Mouse (Mus musculus) stomach, postnatal 0 days (tissue): ENCODE measurements around the gene Dhrs3. TPM values are rescaled to one million over a fixed set of nuclear protein-coding genes. Genes with fewer than 3 reads are reported as not detected.

Experiments
- ATAC-seq: fragments of 200-750 bp; cut with Nextera tagmentation; 2 replicates; pipeline ENCODE4 v1.8.0; 2017; ENCODE audit not compliant: low FRiP score, low TSS enrichment
- DNase-seq: peaks from one replicate; pipeline ENCODE4 v3.0.0-alpha.2; 2016; ENCODE audit warnings: low spot score
- H3K27ac ChIP-seq: fragments of 300-500 bp; sonication (generic); replicated peaks from 2 replicates; pipeline ENCODE4 v1.5.1; 2014; ENCODE audit warnings: mild to moderate bottlenecking, control low read depth
- H3K27me3 ChIP-seq: fragments of 300-500 bp; sonication (generic); 2 replicates; pipeline ENCODE4 v1.6.1; 2014; ENCODE audit warnings: low read length; ENCODE audit not compliant: control insufficient read depth, insufficient read depth
- H3K36me3 ChIP-seq: fragments of 300-500 bp; sonication (generic); 2 replicates; pipeline ENCODE4 v1.6.1; 2014; ENCODE audit warnings: low read length, mixed read lengths; ENCODE audit not compliant: control insufficient read depth, insufficient read depth
- H3K4me1 ChIP-seq: fragments of 300-500 bp; sonication (generic); replicated peaks from 2 replicates; pipeline ENCODE4 v1.6.1; 2014; ENCODE audit warnings: antibody characterized with exemption; ENCODE audit not compliant: control insufficient read depth, insufficient read depth
- H3K4me2 ChIP-seq: fragments of 300-500 bp; sonication (generic); replicated peaks from 2 replicates; pipeline ENCODE4 v1.6.1; 2014; ENCODE audit warnings: low read depth, mild to moderate bottlenecking, control low read depth, moderate library complexity
- H3K4me3 ChIP-seq: fragments of 300-500 bp; sonication (generic); 2 replicates; pipeline ENCODE4 v1.5.1; 2014; ENCODE audit warnings: low read depth, low read length, control low read depth
- H3K9ac ChIP-seq: fragments of 300-500 bp; sonication (generic); 2 replicates; pipeline ENCODE4 v1.6.1; 2014; ENCODE audit warnings: mild to moderate bottlenecking, low read length, control low read depth, mixed read lengths
- H3K9me3 ChIP-seq: fragments of 300-500 bp; sonication (generic); 2 replicates; pipeline ENCODE4 v1.6.1; 2016; ENCODE audit warnings: low read length; ENCODE audit not compliant: control insufficient read depth
- CTCF ChIP-seq: IDR thresholded peaks from 2 replicates; pipeline ENCODE4 v1.5.1; 2016; ENCODE audit warnings: antibody characterized with exemption, low read depth, mild to moderate bottlenecking, moderate library complexity
- EP300 ChIP-seq: optimal IDR thresholded peaks from 2 replicates; pipeline ENCODE3; 2016; ENCODE audit warnings: antibody characterized with exemption
- WGBS: fragments of 180-500 bp; shearing (Covaris S2); extraction: QIAGEN DNeasy Blood & Tissue Kit; methylation state at CpG from one replicate; pipeline ENCODE4 v1.1.7; 2014; 5-methylcytosine and 5-hydroxymethylcytosine counted together
- polyA plus RNA-seq: library from polyadenylated mRNA; unstranded; fragments of >200 nt; fragmentation: Nextera tagmentation; extraction: Ambion mirVana; gene quantifications from 2 replicates; pipeline ENCODE4 v1.2.1, GENCODE M21; 2015

The Dhrs3 gene
- polyA plus RNA-seq, 1 experiment from 2014 or later: 103 TPM

DNA sequence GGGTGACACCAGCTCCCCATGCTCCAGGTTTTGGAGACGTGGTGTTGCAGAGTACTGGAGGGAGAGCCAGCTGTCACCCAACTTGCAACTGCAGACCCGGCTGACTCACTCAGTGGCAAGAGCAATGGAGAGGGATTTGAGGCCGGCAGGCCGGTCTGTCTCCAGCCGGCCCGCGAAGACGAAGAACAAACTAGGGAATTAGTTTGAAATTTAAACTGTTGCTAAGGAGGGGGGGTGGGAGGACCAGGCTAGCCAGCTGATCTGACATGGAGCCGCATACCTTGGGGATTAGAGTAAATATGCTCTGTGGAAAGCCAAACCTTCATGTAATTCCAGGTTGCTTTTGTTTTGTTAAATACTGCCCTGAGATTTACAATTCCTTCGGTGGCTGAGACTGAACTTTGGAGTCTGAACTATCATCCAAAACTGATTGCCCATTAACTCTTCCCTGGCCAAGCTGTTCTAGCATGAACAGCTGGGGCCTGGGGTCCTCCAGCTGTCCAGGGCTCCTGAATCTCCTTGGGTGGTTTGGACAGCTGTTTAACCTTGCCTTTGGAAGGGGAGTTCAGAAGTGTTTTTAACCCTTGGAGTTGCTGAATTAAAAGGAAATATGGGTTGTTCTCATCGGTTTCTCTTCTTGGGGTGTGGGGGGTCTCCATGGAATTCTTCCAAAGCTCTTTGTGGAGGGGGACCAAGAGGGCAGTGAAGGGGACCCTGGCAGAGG is 2.0 kb downstream of the Dhrs3 start:
- peak overlapping the region; percentile 84 for H3K4me2 ChIP-seq
- H3K36me3 ChIP-seq: peaks cover 4% of the 10 kb centered on the region; the same call in 1 of the 2 replicates
- no peaks in the 10 kb centered on the region for H3K27me3 ChIP-seq
- peak overlapping the region; percentile 96 for H3K27ac ChIP-seq
- 1% methylated on average over 11 of the region's 11 CpGs for WGBS
- peak overlapping the region; percentile 86 for H3K9ac ChIP-seq
- DNase-seq: peak; percentile 64
- no peak for TF ChIP-seq CTCF
- peak; percentile 79 for TF ChIP-seq EP300
- peak overlapping the region; percentile 72 for H3K4me3 ChIP-seq
- peak; percentile 8 for ATAC-seq
- H3K4me1 ChIP-seq: peaks cover 23% of the 10 kb centered on the region
- H3K9me3 ChIP-seq: no peaks in the 10 kb centered on the region

DNA sequence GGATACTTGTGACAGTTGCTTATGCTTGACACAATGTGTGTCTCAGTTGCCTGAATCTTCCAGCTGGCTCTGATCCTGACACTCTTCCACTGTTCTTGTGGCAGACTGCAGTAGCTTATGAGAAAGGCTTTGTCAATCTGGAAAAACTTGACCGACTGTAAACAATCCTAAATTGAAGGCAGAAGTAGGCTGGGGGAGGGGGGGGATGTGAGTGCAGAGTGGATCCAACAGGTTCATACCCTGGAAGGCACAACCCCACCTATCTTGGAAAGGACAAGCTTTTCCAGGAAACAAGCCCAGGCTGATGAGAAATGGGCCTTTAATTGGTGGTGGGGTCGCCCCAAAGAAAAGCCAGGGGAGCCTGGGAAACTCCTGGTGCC is 2.6 kb downstream of the Dhrs3 start:
- no peaks in the 10 kb centered on the region for H3K9me3 ChIP-seq
- ATAC-seq (no peak), DNase-seq (peak; percentile 77)
- H3K4me3 ChIP-seq: peak overlapping the region; percentile 72
- peak overlapping the region; percentile 86 for H3K9ac ChIP-seq
- no peak for TF ChIP-seq EP300
- TF ChIP-seq CTCF: no peak
- H3K27me3 ChIP-seq: no peaks in the 10 kb centered on the region
- H3K36me3 ChIP-seq: peaks cover 4% of the 10 kb centered on the region; the same call in 1 of the 2 replicates
- peaks cover 23% of the 10 kb centered on the region for H3K4me1 ChIP-seq
- H3K4me2 ChIP-seq: peak overlapping the region; percentile 84
- peak overlapping the region; percentile 96 for H3K27ac ChIP-seq
- 0% methylated on average over 2 of the region's 2 CpGs for WGBS

DNA sequence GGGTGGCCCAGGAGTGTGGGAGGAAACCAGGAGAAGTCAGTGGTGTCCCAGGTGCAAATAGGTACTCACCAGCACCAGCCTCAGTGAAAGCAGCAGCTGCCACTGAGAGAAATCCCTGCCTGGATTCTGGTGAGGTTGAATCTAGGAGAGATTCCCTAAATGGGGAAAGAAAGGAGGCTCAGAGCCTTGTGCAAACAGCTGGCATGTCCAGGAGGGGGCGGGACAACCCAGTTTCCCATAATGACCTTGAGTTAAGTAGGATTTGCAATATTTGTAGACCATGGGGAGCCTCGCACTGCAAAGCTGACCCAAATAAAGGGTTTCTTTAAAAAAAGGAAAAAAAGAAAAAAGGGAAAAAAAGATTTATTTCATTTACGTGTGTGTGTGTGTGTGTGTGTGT is 3.7 kb downstream of the Dhrs3 start:
- Histone ChIP-seq H3K4me1 (peaks cover 19% of the 10 kb centered on the region), H3K9me3 (no peaks in the 10 kb centered on the region), H3K4me2 (peak overlapping the region; percentile 50), H3K27ac (peak overlapping the region; percentile 96), H3K4me3 (peak overlapping the region; percentile 15; the same call in 1 of the 2 replicates), H3K27me3 (no peaks in the 10 kb centered on the region), H3K36me3 (peaks cover 4% of the 10 kb centered on the region; the same call in 1 of the 2 replicates), H3K9ac (peak overlapping the region; percentile 48)
- DNase-seq (peak; percentile 75), ATAC-seq (no peak)
- TF ChIP-seq EP300: no peak
- TF ChIP-seq CTCF: peak; percentile 71
- WGBS: 15% methylated on average over 2 of the region's 3 CpGs

DNA sequence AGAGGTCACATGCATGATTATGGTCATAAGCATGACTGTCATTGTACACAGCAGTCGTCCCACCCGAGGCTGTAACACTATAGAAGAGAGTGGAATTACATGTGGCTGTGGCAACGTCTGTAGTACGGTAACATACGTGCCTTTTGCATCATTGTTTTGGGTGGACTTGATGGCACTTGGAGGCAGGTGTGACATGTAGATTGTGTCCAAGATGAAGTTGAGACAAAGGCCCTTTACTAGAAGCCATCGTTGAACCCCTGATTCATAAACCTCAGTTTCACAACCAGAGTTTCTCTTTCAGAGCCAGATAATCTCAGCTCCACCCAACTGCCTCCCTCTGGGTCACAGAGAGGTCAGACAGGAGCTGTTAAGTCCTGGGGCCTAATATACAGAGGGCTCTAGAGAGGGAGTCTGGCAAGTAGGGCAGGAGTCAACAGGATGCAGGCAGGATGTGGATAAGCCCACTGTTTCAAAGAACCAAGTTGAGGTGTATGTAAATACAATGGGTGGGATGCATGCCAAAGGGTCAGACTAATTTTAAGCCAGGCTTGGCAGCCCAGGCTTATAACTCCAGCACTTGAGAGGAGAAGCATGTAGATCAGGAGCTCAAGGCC is 5.5 kb downstream of the Dhrs3 start:
- Histone ChIP-seq H3K9me3 (no peaks in the 10 kb centered on the region), H3K4me1 (peaks cover 12% of the 10 kb centered on the region), H3K27me3 (no peaks in the 10 kb centered on the region), H3K9ac (no peak overlapping the region), H3K27ac (peak overlapping the region; percentile 96), H3K36me3 (peaks cover 4% of the 10 kb centered on the region; the same call in 1 of the 2 replicates), H3K4me3 (no peak overlapping the region), H3K4me2 (no peak overlapping the region)
- TF ChIP-seq CTCF: no peak
- peak; percentile 50 for TF ChIP-seq EP300
- 34% methylated on average over 6 of the region's 6 CpGs for WGBS
- peak; percentile 40; the same call in 1 of the 2 replicates for ATAC-seq
- DNase-seq: peak; percentile 60

DNA sequence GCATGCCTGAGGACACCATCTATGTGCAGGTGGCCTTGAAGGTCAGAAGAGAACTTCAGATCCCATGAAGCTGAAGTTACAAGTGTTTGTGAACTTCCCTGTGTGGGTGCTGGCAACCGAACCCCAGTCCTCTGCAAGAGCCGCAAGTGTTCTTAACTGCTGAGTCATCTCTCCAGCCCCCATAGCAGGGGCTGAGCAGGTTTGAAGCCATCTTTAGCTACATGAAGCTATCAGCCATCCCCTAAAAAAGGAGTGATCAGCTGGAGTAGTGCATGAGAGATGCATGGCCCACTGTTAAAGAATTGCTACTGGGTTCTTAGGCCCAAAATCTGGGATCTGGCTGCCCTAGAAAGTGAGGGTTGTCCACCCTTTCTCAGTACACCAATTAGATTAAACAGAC is 6.1 kb downstream of the Dhrs3 start:
- ATAC-seq: no peak
- Histone ChIP-seq H3K4me2 (no peak overlapping the region), H3K4me3 (no peak overlapping the region), H3K27me3 (no peaks in the 10 kb centered on the region), H3K4me1 (peaks cover 12% of the 10 kb centered on the region), H3K36me3 (peaks cover 4% of the 10 kb centered on the region; the same call in 1 of the 2 replicates), H3K9ac (no peak overlapping the region), H3K9me3 (no peaks in the 10 kb centered on the region), H3K27ac (peak overlapping the region; percentile 96; the same call in 1 of the 2 replicates)
- WGBS: 94% methylated on average over 2 of the region's 2 CpGs
- DNase-seq: no peak
- TF ChIP-seq CTCF (no peak), EP300 (no peak)
